Mouse (Mus musculus): ENCODE measurements around the gene Mef2d.

- TF ChIP-seq HCFC1 (IDR thresholded peaks at IDR 0.05; ENCODE audit: borderline replicate concordance, insufficient read depth, low read length) (no peak), MAFK (IDR thresholded peaks at IDR 0.05; ENCODE audit: insufficient read depth, low read depth, low read length) (no peak), CHD2 (IDR thresholded peaks at IDR 0.05; ENCODE audit: low read depth, low read length) (no peak)
These were observed 759 bp upstream of the Mef2d start for GRCm38 (mm10) chr3:88141439-88141786.
